Mouse (Mus musculus): ENCODE results near the gene Cers6.

- TF ChIP-seq POLR2A (IDR thresholded peaks at IDR 0.05; ENCODE audit: extremely low read depth, insufficient read depth, low read length) = no peak
- TF ChIP-seq CTCF (IDR thresholded peaks at IDR 0.05; ENCODE audit: low read depth, low read length) = no peak
Observed at GRCm38 (mm10) chr2:68995723-68996122, 134.5 kb downstream of the Cers6 start.

All from liver, adult 2 months (tissue).